Mouse (Mus musculus): Measurements from ENCODE around the gene Sh3bgrl2. TPM values are rescaled to one million over a fixed set of nuclear protein-coding genes. Genes with fewer than 3 reads are reported as not detected.
A peak's percentile ranks its signal among the peaks of the same experiment; 100 is the strongest.

Gene Sh3bgrl2
- polyA plus RNA-seq, 1 experiment from 2014 or later: 10.6 TPM

- Histone ChIP-seq H3K27ac (ENCODE audit: low read depth, low read length) (no peak overlapping the region), H3K9me3 (ENCODE audit: control insufficient read depth, low read length) (no peaks in the 10 kb centered on the region), H3K9ac (ENCODE audit: low read depth, low read length) (no peak overlapping the region), H3K36me3 (ENCODE audit: control insufficient read depth, insufficient read depth, low read length) (no peaks in the 10 kb centered on the region), H3K4me1 (ENCODE audit: control insufficient read depth, insufficient read depth, low read depth, low read length) (peaks cover 6% of the 10 kb centered on the region), H3K4me3 (ENCODE audit: low read length) (no peak overlapping the region), H3K4me2 (ENCODE audit: low read length) (no peak overlapping the region), H3K27me3 (replicated peaks; ENCODE audit: control insufficient read depth, insufficient read depth, low read length) (no peaks in the 10 kb centered on the region)
- WGBS: 75% methylated on average over 2 of the region's 2 CpGs
- ATAC-seq: no peak
Measured at GRCm38 (mm10) chr9:83555580-83555979, 7.5 kb downstream of the Sh3bgrl2 start.

GRCm38 (mm10) chr9:83556236-83556635 lies 8.1 kb downstream of the Sh3bgrl2 start:
- peak overlapping the region; percentile 2; the same call in 1 of the 2 replicates for H3K27ac ChIP-seq (ENCODE audit: low read depth, low read length)
- H3K4me3 ChIP-seq (ENCODE audit: low read length): no peak overlapping the region
- peaks cover 6% of the 10 kb centered on the region for H3K4me1 ChIP-seq (ENCODE audit: control insufficient read depth, insufficient read depth, low read depth, low read length)
- no peaks in the 10 kb centered on the region for H3K36me3 ChIP-seq (ENCODE audit: control insufficient read depth, insufficient read depth, low read length)
- ATAC-seq: peak; percentile 28; the same call in 1 of the 2 replicates
- H3K4me2 ChIP-seq (ENCODE audit: low read length): no peak overlapping the region
- no peaks in the 10 kb centered on the region for H3K9me3 ChIP-seq (ENCODE audit: control insufficient read depth, low read length)
- WGBS: 36% methylated on average over 6 of the region's 6 CpGs
- H3K27me3 ChIP-seq (replicated peaks; ENCODE audit: control insufficient read depth, insufficient read depth, low read length): no peaks in the 10 kb centered on the region
- H3K9ac ChIP-seq (ENCODE audit: low read depth, low read length): no peak overlapping the region

- H3K9me3 ChIP-seq (ENCODE audit: control insufficient read depth, low read length): no peaks in the 10 kb centered on the region
- 56% methylated on average over 10 of the region's 10 CpGs for WGBS
- no peaks in the 10 kb centered on the region for H3K27me3 ChIP-seq (replicated peaks; ENCODE audit: control insufficient read depth, insufficient read depth, low read length)
- H3K4me3 ChIP-seq (ENCODE audit: low read length): no peak overlapping the region
- no peak overlapping the region for H3K9ac ChIP-seq (ENCODE audit: low read depth, low read length)
- H3K4me2 ChIP-seq (ENCODE audit: low read length): no peak overlapping the region
- peak; percentile 73 for ATAC-seq
- 0 out of 2 replicates have a peak overlapping the region, but pooled peaks have one; percentile 27 for H3K27ac ChIP-seq (ENCODE audit: low read depth, low read length)
- no peaks in the 10 kb centered on the region for H3K36me3 ChIP-seq (ENCODE audit: control insufficient read depth, insufficient read depth, low read length)
- peaks cover 6% of the 10 kb centered on the region for H3K4me1 ChIP-seq (ENCODE audit: control insufficient read depth, insufficient read depth, low read depth, low read length)
Measured at GRCm38 (mm10) chr9:83556780-83557771, 8.9 kb downstream of the Sh3bgrl2 start.

DNA sequence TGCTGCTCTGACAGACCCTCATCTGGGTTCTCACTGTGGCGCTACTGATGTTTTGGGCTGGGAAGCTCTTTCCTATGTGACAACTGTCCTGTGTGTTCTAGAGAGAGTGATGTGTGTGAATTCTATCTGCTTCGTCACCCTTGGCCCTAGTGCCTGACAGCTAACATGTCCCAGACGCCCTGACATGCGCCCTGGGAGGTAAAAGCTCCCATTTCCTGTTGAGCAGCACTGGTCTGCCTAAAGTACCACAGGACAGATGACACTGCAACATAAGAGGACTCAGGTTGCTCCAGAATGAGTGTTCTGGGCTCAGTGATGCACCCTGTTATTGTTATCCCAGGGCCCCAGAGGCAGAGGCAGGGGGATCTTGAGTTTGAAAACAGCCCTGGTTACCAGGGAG lies 12.5 kb downstream of the Sh3bgrl2 start:
- Histone ChIP-seq H3K9me3 (ENCODE audit: control insufficient read depth, low read length) (no peaks in the 10 kb centered on the region), H3K4me2 (ENCODE audit: low read length) (no peak overlapping the region), H3K4me3 (ENCODE audit: low read length) (no peak overlapping the region), H3K27ac (ENCODE audit: low read depth, low read length) (no peak overlapping the region), H3K4me1 (ENCODE audit: control insufficient read depth, insufficient read depth, low read depth, low read length) (peaks cover 6% of the 10 kb centered on the region), H3K36me3 (ENCODE audit: control insufficient read depth, insufficient read depth, low read length) (no peaks in the 10 kb centered on the region), H3K9ac (ENCODE audit: low read depth, low read length) (no peak overlapping the region), H3K27me3 (replicated peaks; ENCODE audit: control insufficient read depth, insufficient read depth, low read length) (no peaks in the 10 kb centered on the region)
- no peak for ATAC-seq
- 85% methylated on average over 4 of the region's 4 CpGs for WGBS

- 91% methylated on average over 7 of the region's 7 CpGs for WGBS
- H3K4me3 ChIP-seq (ENCODE audit: low read length): no peak overlapping the region
Measured at GRCm38 (mm10) chr9:83562889-83563288, 14.8 kb downstream of the Sh3bgrl2 start.

GRCm38 (mm10) chr9:83563808-83564549 lies 15.9 kb downstream of the Sh3bgrl2 start:
- H3K27ac ChIP-seq (ENCODE audit: low read depth, low read length): no peak overlapping the region
- WGBS: 51% methylated on average over 16 of the region's 16 CpGs
- ATAC-seq: no peak
- H3K9ac ChIP-seq (ENCODE audit: low read depth, low read length): no peak overlapping the region
- no peak overlapping the region for H3K4me2 ChIP-seq (ENCODE audit: low read length)
- H3K4me3 ChIP-seq (ENCODE audit: low read length): no peak overlapping the region
- no peaks in the 10 kb centered on the region; the same call in 1 of the 2 replicates for H3K4me1 ChIP-seq (ENCODE audit: control insufficient read depth, insufficient read depth, low read depth, low read length)
- H3K36me3 ChIP-seq (ENCODE audit: control insufficient read depth, insufficient read depth, low read length): no peaks in the 10 kb centered on the region
- H3K27me3 ChIP-seq (replicated peaks; ENCODE audit: control insufficient read depth, insufficient read depth, low read length): no peaks in the 10 kb centered on the region
- no peaks in the 10 kb centered on the region for H3K9me3 ChIP-seq (ENCODE audit: control insufficient read depth, low read length)

More at GRCm38 (mm10) chr9:83562889-83563288, 14.8 kb downstream of the Sh3bgrl2 start:
- Histone ChIP-seq H3K27me3 (replicated peaks; ENCODE audit: control insufficient read depth, insufficient read depth, low read length) (no peaks in the 10 kb centered on the region), H3K4me2 (ENCODE audit: low read length) (no peak overlapping the region), H3K36me3 (ENCODE audit: control insufficient read depth, insufficient read depth, low read length) (no peaks in the 10 kb centered on the region), H3K9me3 (ENCODE audit: control insufficient read depth, low read length) (no peaks in the 10 kb centered on the region), H3K4me1 (ENCODE audit: control insufficient read depth, insufficient read depth, low read depth, low read length) (no peaks in the 10 kb centered on the region; the same call in 1 of the 2 replicates), H3K9ac (ENCODE audit: low read depth, low read length) (no peak overlapping the region), H3K27ac (ENCODE audit: low read depth, low read length) (no peak overlapping the region)
- no peak for ATAC-seq

GRCm38 (mm10) chr9:83564934-83565652 lies 17.0 kb downstream of the Sh3bgrl2 start:
- H3K9ac ChIP-seq (ENCODE audit: low read depth, low read length): no peak overlapping the region
- no peaks in the 10 kb centered on the region; the same call in 1 of the 2 replicates for H3K4me1 ChIP-seq (ENCODE audit: control insufficient read depth, insufficient read depth, low read depth, low read length)
- H3K4me3 ChIP-seq (ENCODE audit: low read length): no peak overlapping the region
- H3K36me3 ChIP-seq (ENCODE audit: control insufficient read depth, insufficient read depth, low read length): no peaks in the 10 kb centered on the region
- H3K4me2 ChIP-seq (ENCODE audit: low read length): no peak overlapping the region
- ATAC-seq: 0 out of 2 replicates have a peak, but pooled peaks have one; percentile 35
- WGBS: 79% methylated on average over 13 of the region's 13 CpGs
- no peak overlapping the region for H3K27ac ChIP-seq (ENCODE audit: low read depth, low read length)
- no peaks in the 10 kb centered on the region for H3K9me3 ChIP-seq (ENCODE audit: control insufficient read depth, low read length)
- H3K27me3 ChIP-seq (replicated peaks; ENCODE audit: control insufficient read depth, insufficient read depth, low read length): no peaks in the 10 kb centered on the region

DNA sequence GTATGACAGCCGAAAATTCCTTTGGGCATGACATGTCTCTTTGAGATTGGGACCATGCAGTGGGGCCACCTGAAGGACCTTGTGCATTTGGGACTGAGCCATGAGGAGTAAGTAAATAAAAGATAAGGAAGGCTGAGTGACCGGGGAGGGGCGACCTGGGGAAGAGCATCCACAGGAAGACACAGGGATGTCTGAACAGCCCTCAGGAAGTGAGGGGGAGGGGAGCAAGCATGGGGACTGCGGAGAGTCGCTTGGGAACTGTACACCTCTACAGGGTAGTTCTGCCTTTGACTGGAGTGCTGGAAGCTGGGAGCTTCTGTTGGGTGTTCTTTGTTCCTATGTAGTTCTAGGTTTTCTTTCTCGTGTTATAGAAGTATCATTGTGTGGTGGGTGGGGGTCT lies 18.0 kb downstream of the Sh3bgrl2 start:
- H3K27me3 ChIP-seq (replicated peaks; ENCODE audit: control insufficient read depth, insufficient read depth, low read length): no peaks in the 10 kb centered on the region
- H3K4me1 ChIP-seq (ENCODE audit: control insufficient read depth, insufficient read depth, low read depth, low read length): no peaks in the 10 kb centered on the region; the same call in 1 of the 2 replicates
- H3K9me3 ChIP-seq (ENCODE audit: control insufficient read depth, low read length): no peaks in the 10 kb centered on the region
- H3K4me3 ChIP-seq (ENCODE audit: low read length): no peak overlapping the region
- WGBS: 87% methylated on average over 6 of the region's 6 CpGs
- no peak overlapping the region for H3K27ac ChIP-seq (ENCODE audit: low read depth, low read length)
- H3K36me3 ChIP-seq (ENCODE audit: control insufficient read depth, insufficient read depth, low read length): no peaks in the 10 kb centered on the region
- H3K9ac ChIP-seq (ENCODE audit: low read depth, low read length): no peak overlapping the region
- no peak overlapping the region for H3K4me2 ChIP-seq (ENCODE audit: low read length)
- ATAC-seq: no peak
